Comparison of ENCODE assay signal across 8 mouse cellular contexts in the genomic region with DNA sequence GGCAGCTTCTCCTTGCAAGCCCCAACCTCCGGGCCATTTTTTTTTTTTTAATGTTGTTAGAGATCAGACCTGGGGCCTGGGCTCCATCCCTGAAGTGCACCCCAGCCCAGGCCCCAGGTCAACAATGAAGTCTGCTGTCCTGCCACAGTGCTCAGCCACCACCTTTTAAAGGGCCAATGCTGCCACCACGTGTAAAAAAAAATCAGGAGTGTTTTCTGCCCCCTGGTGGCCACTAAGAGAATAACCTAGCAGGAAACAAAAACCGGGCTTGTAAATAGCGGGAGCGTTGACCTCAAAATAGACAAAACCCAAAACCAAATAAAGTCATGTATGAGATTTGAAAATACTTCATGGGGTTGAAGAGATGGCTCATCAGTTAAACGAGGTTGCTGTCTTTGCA. TPM values are rescaled to one million over a fixed set of nuclear protein-coding genes. Genes with fewer than 3 reads are reported as not detected.
DNase-seq lines count a peak whose midpoint lies in the region; ATAC-seq lines count a peak whose summit lies in the region.

No protein-coding gene starts in this region.

- DNase-seq in forebrain, embryonic 11.5 days (ENCODE audit: low spot score), result peak; percentile 65
- DNase-seq in midbrain, embryonic 14.5 days, result peak; percentile 77
- DNase-seq in c-Kit-positive CD71-positive TER-119-positive erythroid progenitor cells, embryonic 14.5 days (ENCODE audit: low spot score), result peak; percentile 64
- DNase-seq in heart, postnatal 4 days, result peak; percentile 59
- DNase-seq in urinary bladder, adult 18-20 months (ENCODE audit: low spot score in 2 of 2), result no peak

- WGBS in forebrain, embryonic 11.5 days, result 31% methylated on average over 6 of the region's 6 CpGs
- WGBS in forebrain, embryonic 12.5 days, result 26% methylated on average over 6 of the region's 6 CpGs
- 29% methylated on average over 6 of the region's 6 CpGs for WGBS in midbrain, embryonic 14.5 days
- WGBS in midbrain, embryonic 13.5 days, result 31% methylated on average over 6 of the region's 6 CpGs

- H3K4me1 ChIP-seq in forebrain, embryonic 11.5 days (replicated peaks; ENCODE audit: control insufficient read depth, insufficient read depth, low read length), result 0 out of 2 replicates have a peak, but pooled peaks cover 2% of the 10 kb centered on the region
- H3K4me1 ChIP-seq in forebrain, embryonic 12.5 days, result peaks cover 20% of the 10 kb centered on the region
- H3K4me1 ChIP-seq in midbrain, embryonic 14.5 days (ENCODE audit: control insufficient read depth, insufficient read depth, low read length), result no peaks in the 10 kb centered on the region
- peaks cover 6% of the 10 kb centered on the region; the same call in 1 of the 2 replicates for H3K4me1 ChIP-seq in midbrain, embryonic 13.5 days (replicated peaks)

- H3K4me2 ChIP-seq in forebrain, embryonic 11.5 days (ENCODE audit: low read depth, low read length, severe bottlenecking), result no peak overlapping the region
- H3K4me2 ChIP-seq in forebrain, embryonic 12.5 days, result no peak overlapping the region
- H3K4me2 ChIP-seq in midbrain, embryonic 14.5 days (ENCODE audit: low read length), result no peak overlapping the region
- H3K4me2 ChIP-seq in midbrain, embryonic 13.5 days (replicated peaks), result no peak overlapping the region

- no peak overlapping the region for H3K4me3 ChIP-seq in forebrain, embryonic 11.5 days (ENCODE audit: low read depth, low read length)
- H3K4me3 ChIP-seq in forebrain, embryonic 12.5 days (replicated peaks), result no peak overlapping the region
- no peak overlapping the region for H3K4me3 ChIP-seq in midbrain, embryonic 14.5 days (replicated peaks; ENCODE audit: low read depth, low read length)
- H3K4me3 ChIP-seq in midbrain, embryonic 13.5 days (replicated peaks), result no peak overlapping the region

- no peaks in the 10 kb centered on the region for H3K9me3 ChIP-seq in forebrain, embryonic 11.5 days (ENCODE audit: control insufficient read depth, low read length)
- H3K9me3 ChIP-seq in forebrain, embryonic 12.5 days, result no peaks in the 10 kb centered on the region
- H3K9me3 ChIP-seq in midbrain, embryonic 14.5 days (ENCODE audit: control insufficient read depth, low read length), result no peaks in the 10 kb centered on the region
- H3K9me3 ChIP-seq in midbrain, embryonic 13.5 days, result no peaks in the 10 kb centered on the region

- no peak overlapping the region for H3K9ac ChIP-seq in forebrain, embryonic 11.5 days (ENCODE audit: low read length)
- H3K9ac ChIP-seq in forebrain, embryonic 12.5 days, result no peak overlapping the region
- no peak overlapping the region for H3K9ac ChIP-seq in midbrain, embryonic 14.5 days (replicated peaks; ENCODE audit: low read length)
- no peak overlapping the region for H3K9ac ChIP-seq in midbrain, embryonic 13.5 days (replicated peaks)

- no peaks in the 10 kb centered on the region for H3K27me3 ChIP-seq in forebrain, embryonic 11.5 days (ENCODE audit: control insufficient read depth, insufficient read depth, low read length)
- no peaks in the 10 kb centered on the region for H3K27me3 ChIP-seq in forebrain, embryonic 12.5 days
- no peaks in the 10 kb centered on the region for H3K27me3 ChIP-seq in midbrain, embryonic 14.5 days (ENCODE audit: control insufficient read depth, insufficient read depth, low read length)
- no peaks in the 10 kb centered on the region; the same call in 1 of the 2 replicates for H3K27me3 ChIP-seq in midbrain, embryonic 13.5 days

- H3K36me3 ChIP-seq in forebrain, embryonic 11.5 days (ENCODE audit: control insufficient read depth, insufficient read depth, low read length), result no peaks in the 10 kb centered on the region
- H3K36me3 ChIP-seq in forebrain, embryonic 12.5 days (replicated peaks), result no peaks in the 10 kb centered on the region
- no peaks in the 10 kb centered on the region for H3K36me3 ChIP-seq in midbrain, embryonic 14.5 days (ENCODE audit: control insufficient read depth, insufficient read depth, low read length)
- no peaks in the 10 kb centered on the region for H3K36me3 ChIP-seq in midbrain, embryonic 13.5 days

- no peak for ATAC-seq in forebrain, embryonic 11.5 days (replicated peaks; ENCODE audit: low FRiP score)
- ATAC-seq in forebrain, embryonic 12.5 days (ENCODE audit: low FRiP score), result no peak
- ATAC-seq in midbrain, embryonic 14.5 days (ENCODE audit: low FRiP score, low TSS enrichment), result no peak
- ATAC-seq in midbrain, embryonic 13.5 days, result no peak
- ATAC-seq in megakaryocyte-erythroid progenitor cell, adult 5-6 weeks (replicated peaks; ENCODE audit: low FRiP score, low TSS enrichment, poor library complexity, severe bottlenecking), result peak; percentile 36

- H3K27ac ChIP-seq in forebrain, embryonic 11.5 days (ENCODE audit: low read depth, low read length), result no peak overlapping the region
- no peak overlapping the region for H3K27ac ChIP-seq in forebrain, embryonic 12.5 days
- H3K27ac ChIP-seq in midbrain, embryonic 14.5 days (replicated peaks; ENCODE audit: low read depth, low read length), result no peak overlapping the region
- H3K27ac ChIP-seq in midbrain, embryonic 13.5 days, result no peak overlapping the region

RNA-seq across cellular contexts. Expression of a gene that starts 7.2 kb away (rescaled TPM):
- polyA plus RNA-seq in forebrain, embryonic 11.5 days (2014; fragmentation: Nextera tagmentation; extraction: Ambion mirVana), result 45.0 and 47.8 TPM in 2 replicates
- polyA plus RNA-seq in forebrain, embryonic 12.5 days (2016; fragmentation: Nextera tagmentation; extraction: Ambion mirVana), result 53.6 and 56.4 TPM in 2 replicates
- 37.3 and 42.0 TPM in 2 replicates for polyA plus RNA-seq in midbrain, embryonic 14.5 days (2014; fragmentation: Nextera tagmentation; extraction: Ambion mirVana)
- 47.8 and 49.2 TPM in 2 replicates for polyA plus RNA-seq in midbrain, embryonic 13.5 days (2015; fragmentation: Nextera tagmentation; extraction: Ambion mirVana)
- total RNA-seq in heart, postnatal 4 days (2021), result 10 to 100 TPM; 47.1 to 47.6 TPM
- 30.0 and 47.6 TPM in 2 replicates for total RNA-seq in megakaryocyte-erythroid progenitor cell, adult 5-6 weeks (2014; fragmentation: Nextera tagmentation)
- total RNA-seq in megakaryocyte-erythroid progenitor cell, adult 5-6 weeks (2017), result 7.8 and 10.9 TPM in 2 replicates

RNA-seq across cellular contexts. Expression of a gene that starts 14.4 kb away (rescaled TPM):
- not detected in 2 replicates for polyA plus RNA-seq in forebrain, embryonic 11.5 days (2014; fragmentation: Nextera tagmentation; extraction: Ambion mirVana)
- polyA plus RNA-seq in forebrain, embryonic 12.5 days (2016; fragmentation: Nextera tagmentation; extraction: Ambion mirVana), result not detected in 2 replicates
- not detected in 2 replicates for polyA plus RNA-seq in midbrain, embryonic 14.5 days (2014; fragmentation: Nextera tagmentation; extraction: Ambion mirVana)
- 1.1 TPM in 1 of 2 replicates, not detected in the other for polyA plus RNA-seq in midbrain, embryonic 13.5 days (2015; fragmentation: Nextera tagmentation; extraction: Ambion mirVana)
- not detected for total RNA-seq in heart, postnatal 4 days (2021)
- total RNA-seq in megakaryocyte-erythroid progenitor cell, adult 5-6 weeks (2014; fragmentation: Nextera tagmentation), result not detected in 2 replicates
- not detected in 2 replicates for total RNA-seq in megakaryocyte-erythroid progenitor cell, adult 5-6 weeks (2017)

RNA-seq across cellular contexts. Expression of a gene that starts 27.4 kb away (rescaled TPM):
- polyA plus RNA-seq in forebrain, embryonic 11.5 days (2014; fragmentation: Nextera tagmentation; extraction: Ambion mirVana), result 9.6 and 10.4 TPM in 2 replicates
- 7.7 and 8.4 TPM in 2 replicates for polyA plus RNA-seq in forebrain, embryonic 12.5 days (2016; fragmentation: Nextera tagmentation; extraction: Ambion mirVana)
- polyA plus RNA-seq in midbrain, embryonic 14.5 days (2014; fragmentation: Nextera tagmentation; extraction: Ambion mirVana), result 7.8 and 8.8 TPM in 2 replicates
- 7.0 and 8.5 TPM in 2 replicates for polyA plus RNA-seq in midbrain, embryonic 13.5 days (2015; fragmentation: Nextera tagmentation; extraction: Ambion mirVana)
- total RNA-seq in heart, postnatal 4 days (2021), result 10 to 100 TPM; 55.3 to 59.9 TPM
- 0.77 TPM in 1 of 2 replicates, not detected in the other for total RNA-seq in megakaryocyte-erythroid progenitor cell, adult 5-6 weeks (2014; fragmentation: Nextera tagmentation)
- total RNA-seq in megakaryocyte-erythroid progenitor cell, adult 5-6 weeks (2017), result not detected in 2 replicates

RNA-seq across cellular contexts. Expression of a gene that starts 29.7 kb away (rescaled TPM):
- polyA plus RNA-seq in forebrain, embryonic 11.5 days (2014; fragmentation: Nextera tagmentation; extraction: Ambion mirVana), result 0.13 TPM in 1 of 2 replicates, not detected in the other
- 0.18 TPM in 1 of 2 replicates, not detected in the other for polyA plus RNA-seq in forebrain, embryonic 12.5 days (2016; fragmentation: Nextera tagmentation; extraction: Ambion mirVana)
- polyA plus RNA-seq in midbrain, embryonic 14.5 days (2014; fragmentation: Nextera tagmentation; extraction: Ambion mirVana), result not detected in 2 replicates
- polyA plus RNA-seq in midbrain, embryonic 13.5 days (2015; fragmentation: Nextera tagmentation; extraction: Ambion mirVana), result 0.12 TPM in 1 of 2 replicates, not detected in the other
- total RNA-seq in heart, postnatal 4 days (2021), result under 1 TPM in 1 of 2 experiments, not detected in 1; 0.29 TPM
- not detected in 2 replicates for total RNA-seq in megakaryocyte-erythroid progenitor cell, adult 5-6 weeks (2014; fragmentation: Nextera tagmentation)
- 2.6 TPM in 1 of 2 replicates, not detected in the other for total RNA-seq in megakaryocyte-erythroid progenitor cell, adult 5-6 weeks (2017)

RNA-seq across cellular contexts. Expression of a gene that starts 29.8 kb away (rescaled TPM):
- polyA plus RNA-seq in forebrain, embryonic 11.5 days (2014; fragmentation: Nextera tagmentation; extraction: Ambion mirVana), result 15.8 and 17.3 TPM in 2 replicates
- 10.3 TPM in 2 replicates for polyA plus RNA-seq in forebrain, embryonic 12.5 days (2016; fragmentation: Nextera tagmentation; extraction: Ambion mirVana)
- 1.7 and 2.9 TPM in 2 replicates for polyA plus RNA-seq in midbrain, embryonic 14.5 days (2014; fragmentation: Nextera tagmentation; extraction: Ambion mirVana)
- 2.5 and 4.9 TPM in 2 replicates for polyA plus RNA-seq in midbrain, embryonic 13.5 days (2015; fragmentation: Nextera tagmentation; extraction: Ambion mirVana)
- 10 to 100 TPM in 1 of 2 experiments, 1 to 10 TPM in 1; 7.7 to 11.1 TPM for total RNA-seq in heart, postnatal 4 days (2021)
- 31.8 and 53.7 TPM in 2 replicates for total RNA-seq in megakaryocyte-erythroid progenitor cell, adult 5-6 weeks (2014; fragmentation: Nextera tagmentation)
- total RNA-seq in megakaryocyte-erythroid progenitor cell, adult 5-6 weeks (2017), result 11.4 and 11.6 TPM in 2 replicates

Comparison
In these comparisons a context has a peak if more than half of its experiments do, and no peak if none do; other contexts are left out.
1. DNase-seq: peak in forebrain, embryonic 11.5 days (single experiment), midbrain, embryonic 14.5 days (single experiment), c-Kit-positive CD71-positive TER-119-positive erythroid progenitor cells, embryonic 14.5 days (single experiment) and heart, postnatal 4 days (single experiment); none in urinary bladder, adult 18-20 months (0 of 2).